Mouse (Mus musculus) gastrocnemius, postnatal 10 days (tissue): ENCODE data around the gene Kcnk3. TPM values are rescaled to one million over a fixed set of nuclear protein-coding genes. Genes with fewer than 3 reads are reported as not detected.

Experiments
- DNase-seq: peaks from one replicate; pipeline ENCODE4 v3.0.0; 2021; ENCODE audit warnings: mixed read lengths
- total RNA-seq, 2 experiments: library from RNA; stranded (reverse); gene quantifications; 2 replicates each; pipeline ENCODE4 v1.2.3; 2021

The Kcnk3 gene
- total RNA-seq, 2 experiments from 2014 or later = 1.2 to 1.8 TPM

GRCm38 (mm10) chr5:30614221-30614620, 26.3 kb downstream of the Kcnk3 start:
- no peak for DNase-seq

GRCm38 (mm10) chr5:30615416-30615815, 27.4 kb downstream of the Kcnk3 start:
- no peak for DNase-seq

GRCm38 (mm10) chr5:30615819-30616218, 27.8 kb downstream of the Kcnk3 start:
- DNase-seq = no peak

- no peak for DNase-seq
Observed at GRCm38 (mm10) chr5:30616644-30617043, 28.7 kb downstream of the Kcnk3 start.

- no peak for DNase-seq
Observed at GRCm38 (mm10) chr5:30617357-30617756, 29.4 kb downstream of the Kcnk3 start.

GRCm38 (mm10) chr5:30617851-30618250, 29.9 kb downstream of the Kcnk3 start:
- DNase-seq = no peak

- DNase-seq = no peak
Observed at GRCm38 (mm10) chr5:30618376-30619003, 30.5 kb downstream of the Kcnk3 start.

- no peak for DNase-seq
Observed at GRCm38 (mm10) chr5:30619211-30619610, 31.2 kb downstream of the Kcnk3 start.

GRCm38 (mm10) chr5:30620567-30620966, 32.6 kb downstream of the Kcnk3 start:
- DNase-seq = no peak

- no peak for DNase-seq
Observed at GRCm38 (mm10) chr5:30621211-30621790, 33.3 kb downstream of the Kcnk3 start.

GRCm38 (mm10) chr5:30621844-30622176, 33.8 kb downstream of the Kcnk3 start:
- no peak for DNase-seq

- DNase-seq = peak; percentile 13
Observed at GRCm38 (mm10) chr5:30622177-30622840, 34.3 kb downstream of the Kcnk3 start.

- no peak for DNase-seq
Observed at GRCm38 (mm10) chr5:30622841-30623185, 34.8 kb downstream of the Kcnk3 start.

- DNase-seq = no peak
Observed at GRCm38 (mm10) chr5:30623380-30623779, 35.4 kb downstream of the Kcnk3 start.

GRCm38 (mm10) chr5:30624311-30624710, 36.3 kb downstream of the Kcnk3 start:
- no peak for DNase-seq

GRCm38 (mm10) chr5:30624908-30625307, 36.9 kb downstream of the Kcnk3 start:
- DNase-seq = no peak

GRCm38 (mm10) chr5:30625379-30625778, 37.4 kb downstream of the Kcnk3 start:
- DNase-seq = no peak

GRCm38 (mm10) chr5:30626331-30627105, 38.5 kb downstream of the Kcnk3 start:
- no peak for DNase-seq

GRCm38 (mm10) chr5:30628511-30628910, 40.5 kb downstream of the Kcnk3 start:
- no peak for DNase-seq

- no peak for DNase-seq
Observed at GRCm38 (mm10) chr5:30630401-30630800, 42.4 kb downstream of the Kcnk3 start.

- no peak for DNase-seq
Observed at GRCm38 (mm10) chr5:30632134-30632533, 44.2 kb downstream of the Kcnk3 start.

GRCm38 (mm10) chr5:30636994-30637393, 49.0 kb downstream of the Kcnk3 start:
- DNase-seq = no peak

GRCm38 (mm10) chr5:30638041-30638440, 50.1 kb downstream of the Kcnk3 start:
- peak; percentile 72 for DNase-seq
